ENCODE assay signal across 8 mouse cellular contexts in genomic region chr7:28826402-28826772, GRCm38 (mm10). TPM values are rescaled to one million over a fixed set of nuclear protein-coding genes. Genes with fewer than 3 reads are reported as not detected.
DNase-seq lines count a peak whose midpoint lies in the region; ATAC-seq and TF ChIP-seq lines count a peak whose summit lies in the region.

No protein-coding gene starts in this region.

- no peak overlapping the region for H3K9ac ChIP-seq in kidney, postnatal 0 days (ENCODE audit: low read depth, low read length)
- H3K9ac ChIP-seq in liver, embryonic 13.5 days = no peak overlapping the region; the same call in 1 of the 2 replicates

- no peak for ATAC-seq in kidney, postnatal 0 days (replicated peaks; ENCODE audit: low FRiP score, low read depth)
- no peak for ATAC-seq in liver, embryonic 13.5 days (ENCODE audit: low read depth)

- no peak for TF ChIP-seq CTCF in kidney, postnatal 0 days (IDR thresholded peaks at IDR 0.05; ENCODE audit: low read depth)

- WGBS in kidney, postnatal 0 days = 93% methylated on average over 7 of the region's 7 CpGs
- WGBS in embryonic facial prominence, embryonic 10.5 days = 95% methylated on average over 7 of the region's 7 CpGs
- 85% methylated on average over 7 of the region's 7 CpGs for WGBS in liver, embryonic 13.5 days (ENCODE audit: insufficient replicate concordance)

- peak overlapping the region; percentile 92; the same call in 1 of the 2 replicates for H3K27ac ChIP-seq in kidney, postnatal 0 days
- no peak overlapping the region for H3K27ac ChIP-seq in embryonic facial prominence, embryonic 10.5 days (replicated peaks)
- H3K27ac ChIP-seq in liver, embryonic 13.5 days = peak overlapping the region; percentile 76

- DNase-seq in adrenal gland, postnatal 14 days = peak; percentile 51
- DNase-seq in adrenal gland, postnatal 25 days = no peak
- DNase-seq in kidney, postnatal 0 days (ENCODE audit: low spot score) = no peak
- no peak for DNase-seq in kidney, postnatal 14 days
- no peak for DNase-seq in embryonic facial prominence, embryonic 10.5 days (ENCODE audit: low spot score)
- no peak for DNase-seq in liver, embryonic 13.5 days
- no peak for DNase-seq in urinary bladder, postnatal 25 days (ENCODE audit: low spot score)
- DNase-seq in frontal cortex, postnatal 14 days (ENCODE audit: low spot score in 2 of 2) = no peak

- H3K36me3 ChIP-seq in kidney, postnatal 0 days (ENCODE audit: insufficient read depth, low read length) = peaks cover 29% of the 10 kb centered on the region
- H3K36me3 ChIP-seq in embryonic facial prominence, embryonic 10.5 days (replicated peaks) = peaks cover 47% of the 10 kb centered on the region
- peaks cover 43% of the 10 kb centered on the region for H3K36me3 ChIP-seq in liver, embryonic 13.5 days

- H3K4me3 ChIP-seq in kidney, postnatal 0 days (replicated peaks; ENCODE audit: low read depth, low read length) = 0 out of 2 replicates have a peak overlapping the region, but pooled peaks have one; percentile 39
- H3K4me3 ChIP-seq in embryonic facial prominence, embryonic 10.5 days = peak overlapping the region; percentile 58; the same call in 1 of the 2 replicates
- no peak overlapping the region for H3K4me3 ChIP-seq in liver, embryonic 13.5 days (replicated peaks)

- H3K27me3 ChIP-seq in kidney, postnatal 0 days (ENCODE audit: insufficient read depth, low read length) = no peaks in the 10 kb centered on the region
- H3K27me3 ChIP-seq in embryonic facial prominence, embryonic 10.5 days (replicated peaks; ENCODE audit: low read depth, poor library complexity, severe bottlenecking) = no peaks in the 10 kb centered on the region
- no peaks in the 10 kb centered on the region for H3K27me3 ChIP-seq in liver, embryonic 13.5 days

- peak overlapping the region; percentile 52 for H3K4me2 ChIP-seq in kidney, postnatal 0 days (ENCODE audit: low read length)
- H3K4me2 ChIP-seq in liver, embryonic 13.5 days = peak overlapping the region; percentile 67

- H3K9me3 ChIP-seq in kidney, postnatal 0 days (replicated peaks; ENCODE audit: low read length) = no peaks in the 10 kb centered on the region
- H3K9me3 ChIP-seq in embryonic facial prominence, embryonic 10.5 days = 0 out of 2 replicates have a peak, but pooled peaks cover 4% of the 10 kb centered on the region
- H3K9me3 ChIP-seq in liver, embryonic 13.5 days (replicated peaks) = no peaks in the 10 kb centered on the region

- peaks cover 13% of the 10 kb centered on the region for H3K4me1 ChIP-seq in kidney, postnatal 0 days (replicated peaks; ENCODE audit: insufficient read depth, low read length)
- H3K4me1 ChIP-seq in embryonic facial prominence, embryonic 10.5 days = peaks cover 16% of the 10 kb centered on the region
- H3K4me1 ChIP-seq in liver, embryonic 13.5 days (replicated peaks) = peaks cover 61% of the 10 kb centered on the region

RNA-seq across cellular contexts. Expression of gene Ech1, which starts 1.4 kb away (rescaled TPM):
- total RNA-seq in adrenal gland, postnatal 14 days (2021) = 1,138 and 1,196 TPM in 2 replicates
- 445 and 492 TPM in 2 replicates for total RNA-seq in adrenal gland, postnatal 25 days (2021)
- polyA plus RNA-seq in kidney, postnatal 0 days (2015; fragmentation: Nextera tagmentation; extraction: Ambion mirVana) = 330 and 348 TPM in 2 replicates
- 75.8 and 81.7 TPM in 2 replicates for polyA plus RNA-seq in embryonic facial prominence, embryonic 10.5 days (2016; fragmentation: Nextera tagmentation; extraction: Ambion mirVana)
- polyA plus RNA-seq in liver, embryonic 13.5 days (2015; fragmentation: Nextera tagmentation; extraction: Ambion mirVana) = 74.5 and 77.7 TPM in 2 replicates

RNA-seq across cellular contexts. Expression of gene Lgals4, which starts 7.3 kb away (rescaled TPM):
- total RNA-seq in adrenal gland, postnatal 14 days (2021) = 18.7 and 32.4 TPM in 2 replicates
- 14.4 and 17.6 TPM in 2 replicates for total RNA-seq in adrenal gland, postnatal 25 days (2021)
- polyA plus RNA-seq in kidney, postnatal 0 days (2015; fragmentation: Nextera tagmentation; extraction: Ambion mirVana) = 10.8 and 10.9 TPM in 2 replicates
- polyA plus RNA-seq in embryonic facial prominence, embryonic 10.5 days (2016; fragmentation: Nextera tagmentation; extraction: Ambion mirVana) = 4.4 and 4.9 TPM in 2 replicates
- 1.6 and 3.1 TPM in 2 replicates for polyA plus RNA-seq in liver, embryonic 13.5 days (2015; fragmentation: Nextera tagmentation; extraction: Ambion mirVana)

RNA-seq across cellular contexts. Expression of gene Hnrnpl, which starts 18.0 kb away (rescaled TPM):
- 423 and 480 TPM in 2 replicates for total RNA-seq in adrenal gland, postnatal 14 days (2021)
- 423 and 491 TPM in 2 replicates for total RNA-seq in adrenal gland, postnatal 25 days (2021)
- 232 TPM in 2 replicates for polyA plus RNA-seq in kidney, postnatal 0 days (2015; fragmentation: Nextera tagmentation; extraction: Ambion mirVana)
- 325 and 346 TPM in 2 replicates for polyA plus RNA-seq in embryonic facial prominence, embryonic 10.5 days (2016; fragmentation: Nextera tagmentation; extraction: Ambion mirVana)
- polyA plus RNA-seq in liver, embryonic 13.5 days (2015; fragmentation: Nextera tagmentation; extraction: Ambion mirVana) = 130 and 154 TPM in 2 replicates

RNA-seq across cellular contexts. Expression of gene Lgals7, which starts 37.3 kb away (rescaled TPM):
- 1.1 TPM in 1 of 2 replicates, not detected in the other for total RNA-seq in adrenal gland, postnatal 14 days (2021)
- not detected in 2 replicates for total RNA-seq in adrenal gland, postnatal 25 days (2021)
- 1.3 and 1.7 TPM in 2 replicates for polyA plus RNA-seq in kidney, postnatal 0 days (2015; fragmentation: Nextera tagmentation; extraction: Ambion mirVana)
- polyA plus RNA-seq in embryonic facial prominence, embryonic 10.5 days (2016; fragmentation: Nextera tagmentation; extraction: Ambion mirVana) = 0.63 and 1.9 TPM in 2 replicates
- polyA plus RNA-seq in liver, embryonic 13.5 days (2015; fragmentation: Nextera tagmentation; extraction: Ambion mirVana) = 0.44 TPM in 1 of 2 replicates, not detected in the other

RNA-seq across cellular contexts. Expression of gene Rinl, which starts 37.6 kb away (rescaled TPM):
- 3.1 and 7.3 TPM in 2 replicates for total RNA-seq in adrenal gland, postnatal 14 days (2021)
- total RNA-seq in adrenal gland, postnatal 25 days (2021) = 2.9 and 3.1 TPM in 2 replicates
- 5.2 and 6.3 TPM in 2 replicates for polyA plus RNA-seq in kidney, postnatal 0 days (2015; fragmentation: Nextera tagmentation; extraction: Ambion mirVana)
- 2.2 and 2.8 TPM in 2 replicates for polyA plus RNA-seq in embryonic facial prominence, embryonic 10.5 days (2016; fragmentation: Nextera tagmentation; extraction: Ambion mirVana)
- 10.8 and 12.0 TPM in 2 replicates for polyA plus RNA-seq in liver, embryonic 13.5 days (2015; fragmentation: Nextera tagmentation; extraction: Ambion mirVana)
